Mouse (Mus musculus): ENCODE measurements around the gene Gadd45gip1.

Gadd45gip1 gene

GRCm38 (mm10) chr8:84856864-84857441 lies 25.6 kb downstream of the Gadd45gip1 start, which contains the start of gene Farsa:
TSS of gene Farsa (plus strand) at chr8:84856989.
- peak; percentile 94 to 95 for DNase-seq

DNA sequence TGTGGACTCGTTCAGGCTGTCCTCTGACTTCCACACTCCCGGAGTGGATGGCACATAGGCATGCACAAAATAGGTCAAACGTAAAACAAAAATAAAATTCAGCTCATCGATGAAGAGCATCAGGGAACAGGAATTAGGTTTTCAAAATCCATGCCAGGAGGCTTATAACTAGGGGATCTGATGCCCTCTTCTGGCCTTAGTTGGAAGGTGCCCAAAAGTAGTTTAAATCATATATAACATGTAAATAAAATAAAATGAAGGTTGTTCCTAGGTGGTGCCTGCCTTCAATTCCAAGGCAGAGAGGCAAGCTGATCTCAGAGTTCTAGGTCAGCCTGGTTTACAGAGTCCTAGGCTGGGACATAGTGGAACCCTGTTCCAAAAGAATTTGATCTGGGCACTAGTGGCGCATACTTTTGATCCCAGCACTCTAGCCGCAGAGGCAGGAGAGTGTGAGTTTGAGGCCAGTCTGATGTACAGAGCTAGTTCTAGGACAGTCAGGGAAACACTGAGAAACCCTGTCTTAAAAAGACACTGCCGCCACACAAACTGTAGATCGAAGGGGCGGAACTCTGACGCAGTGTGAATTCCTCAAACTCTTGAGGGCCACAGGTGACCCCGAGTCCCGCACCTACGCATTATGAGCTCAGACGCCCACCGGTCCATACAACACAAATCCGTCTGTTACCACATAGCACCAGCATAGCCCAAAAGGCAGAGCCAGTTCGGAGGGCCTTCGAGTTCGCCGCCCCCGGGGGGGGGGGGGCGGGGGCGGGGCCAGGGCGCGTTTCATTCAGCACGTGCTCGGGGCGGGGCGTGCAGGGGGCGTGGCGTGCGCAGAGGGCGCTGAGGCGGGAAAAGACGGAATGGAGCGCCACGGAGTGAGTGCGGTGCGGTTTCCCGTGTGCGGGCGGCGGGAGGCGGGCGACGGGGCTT lies 40.3 kb downstream of the Gadd45gip1 start, which contains the start of gene Syce2:
TSS of gene Syce2 (plus strand) at position 736 of the 933 bp plus-strand sequence.
- DNase-seq, result peak; percentile 84 to 87

DNA sequence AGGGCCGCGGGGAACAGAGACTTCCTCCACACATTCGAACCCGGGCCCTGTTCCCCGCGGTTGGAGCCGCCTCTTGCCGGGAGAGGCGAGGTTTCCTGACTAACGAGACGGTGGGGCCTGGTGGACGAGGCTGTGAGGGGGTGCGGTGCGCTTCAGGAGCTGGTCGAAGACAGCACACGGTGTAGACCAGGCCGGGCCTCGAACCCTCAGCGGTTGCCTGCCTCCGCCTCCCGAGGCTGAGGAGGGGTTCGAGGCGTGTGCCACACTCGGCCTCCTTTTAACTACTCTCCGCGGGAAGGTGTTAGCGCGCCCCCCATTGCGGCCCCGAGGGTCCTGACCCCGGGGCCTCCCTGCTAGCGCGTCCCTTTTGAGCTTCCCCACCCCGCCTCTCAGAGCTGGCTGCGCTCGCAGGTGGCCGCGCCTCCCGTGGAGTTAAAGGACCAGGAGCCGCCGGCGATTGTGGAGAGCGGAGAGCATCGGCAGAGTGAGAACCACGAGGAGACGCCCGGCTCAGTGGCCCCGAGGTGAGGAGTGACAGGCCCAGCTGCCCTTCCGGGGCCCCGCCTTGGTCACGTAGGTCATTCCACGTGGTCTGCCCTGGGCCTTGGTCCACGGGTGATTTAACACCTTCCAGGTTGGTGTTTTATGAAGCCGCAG lies 41.1 kb downstream of the Gadd45gip1 start:
- DNase-seq, result peak; percentile 48 to 56

DNA sequence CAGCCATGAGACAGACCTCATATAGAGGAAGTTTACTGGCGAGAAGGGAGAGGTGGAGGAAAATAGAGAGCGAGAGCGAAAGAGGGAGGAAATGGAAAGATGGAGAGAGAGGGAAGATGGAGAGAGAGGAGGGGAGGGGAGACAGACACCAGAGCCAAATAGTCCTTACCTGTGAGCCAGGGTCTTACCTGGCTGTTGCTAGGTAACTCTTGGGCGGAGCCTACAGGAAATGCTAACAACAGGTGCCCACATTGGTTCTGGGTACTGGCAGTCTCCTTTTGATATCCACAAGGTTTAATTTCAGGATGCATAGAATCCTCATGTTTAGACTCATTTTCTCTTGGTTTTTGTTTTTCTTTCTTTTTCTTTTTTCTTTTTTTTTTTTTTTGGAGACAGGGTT lies 41.7 kb downstream of the Gadd45gip1 start:
- no peak for DNase-seq

DNA sequence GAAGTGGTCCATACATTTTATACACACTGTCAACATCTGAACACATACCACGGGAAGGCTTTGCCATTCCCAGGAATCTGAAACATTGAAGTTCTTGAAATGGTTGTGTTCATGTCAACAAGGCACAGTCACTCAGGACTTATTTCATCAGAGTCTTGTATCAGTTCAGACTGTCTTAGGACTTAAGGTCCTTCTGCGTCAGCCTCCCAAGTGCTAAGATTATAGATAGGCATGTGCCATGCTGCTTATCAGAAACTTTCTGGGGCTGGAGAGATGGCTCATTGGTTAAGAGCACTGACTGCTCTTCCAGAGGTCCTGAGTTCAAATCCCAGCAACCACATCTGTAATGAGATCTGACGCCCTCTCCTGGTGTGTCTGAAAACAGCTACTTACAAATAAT lies 43.0 kb downstream of the Gadd45gip1 start:
- no peak for DNase-seq

GRCm38 (mm10) chr8:84877297-84878035 lies 46.1 kb downstream of the Gadd45gip1 start:
- no peak for DNase-seq

DNA sequence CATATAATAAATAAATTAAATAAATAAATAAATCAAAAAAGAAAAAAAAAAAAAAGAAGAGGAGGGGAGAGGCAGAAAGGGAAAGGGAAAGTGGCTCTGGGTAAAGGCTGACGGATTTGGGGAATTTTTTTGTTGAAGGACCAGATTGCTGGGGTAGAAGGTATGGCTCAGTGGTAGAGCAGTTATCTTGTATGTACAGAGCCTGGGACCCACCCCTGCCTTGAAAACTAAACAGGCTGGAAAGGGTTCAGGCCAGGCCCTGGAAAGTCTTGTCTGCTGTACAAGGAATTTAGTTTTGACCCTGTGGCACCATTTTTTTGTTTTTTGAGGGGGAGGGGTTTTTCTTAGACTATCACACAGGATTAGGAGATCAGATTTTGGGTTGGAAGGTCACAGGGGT lies 47.6 kb downstream of the Gadd45gip1 start:
- DNase-seq, result no peak

- DNase-seq, result no peak
Observed at GRCm38 (mm10) chr8:84884728-84885127, 53.4 kb downstream of the Gadd45gip1 start.

Measured in lung, postnatal 4 days (tissue).